Mouse (Mus musculus): ENCODE measurements around the gene Map2.

Map2 gene

GRCm38 (mm10) chr1:66320378-66321135, 145.5 kb downstream of the Map2 start:
- no peaks in the 10 kb centered on the region for H3K27me3 ChIP-seq (ENCODE audit: control insufficient read depth, insufficient read depth, low read length, poor library complexity, severe bottlenecking)
- no peaks in the 10 kb centered on the region for H3K36me3 ChIP-seq (ENCODE audit: control insufficient read depth, insufficient read depth, low read length, poor library complexity, severe bottlenecking)
- no peak for DNase-seq (ENCODE audit: low read depth, low spot score)

- no peak for DNase-seq (ENCODE audit: low read depth, low spot score)
- no peaks in the 10 kb centered on the region for H3K27me3 ChIP-seq (ENCODE audit: control insufficient read depth, insufficient read depth, low read length, poor library complexity, severe bottlenecking)
- H3K36me3 ChIP-seq (ENCODE audit: control insufficient read depth, insufficient read depth, low read length, poor library complexity, severe bottlenecking): no peaks in the 10 kb centered on the region
These were observed 146.0 kb downstream of the Map2 start for GRCm38 (mm10) chr1:66321136-66321502.

GRCm38 (mm10) chr1:66321631-66322142, 146.6 kb downstream of the Map2 start:
- no peaks in the 10 kb centered on the region for H3K27me3 ChIP-seq (ENCODE audit: control insufficient read depth, insufficient read depth, low read length, poor library complexity, severe bottlenecking)
- DNase-seq (ENCODE audit: low read depth, low spot score): no peak
- H3K36me3 ChIP-seq (ENCODE audit: control insufficient read depth, insufficient read depth, low read length, poor library complexity, severe bottlenecking): no peaks in the 10 kb centered on the region

GRCm38 (mm10) chr1:66323461-66323860, 148.4 kb downstream of the Map2 start:
- Histone ChIP-seq H3K27me3 (ENCODE audit: control insufficient read depth, insufficient read depth, low read length, poor library complexity, severe bottlenecking) (no peaks in the 10 kb centered on the region), H3K36me3 (ENCODE audit: control insufficient read depth, insufficient read depth, low read length, poor library complexity, severe bottlenecking) (no peaks in the 10 kb centered on the region)
- DNase-seq (ENCODE audit: low read depth, low spot score): no peak

GRCm38 (mm10) chr1:66324951-66325350, 149.9 kb downstream of the Map2 start:
- DNase-seq (ENCODE audit: low read depth, low spot score): no peak

GRCm38 (mm10) chr1:66328996-66329395, 153.9 kb downstream of the Map2 start:
- DNase-seq (ENCODE audit: low read depth, low spot score): no peak
- no peaks in the 10 kb centered on the region for H3K36me3 ChIP-seq (ENCODE audit: control insufficient read depth, insufficient read depth, low read length, poor library complexity, severe bottlenecking)
- H3K27me3 ChIP-seq (ENCODE audit: control insufficient read depth, insufficient read depth, low read length, poor library complexity, severe bottlenecking): no peaks in the 10 kb centered on the region

More at GRCm38 (mm10) chr1:66324951-66325350, 149.9 kb downstream of the Map2 start:
- no peaks in the 10 kb centered on the region for H3K36me3 ChIP-seq (ENCODE audit: control insufficient read depth, insufficient read depth, low read length, poor library complexity, severe bottlenecking)
- no peaks in the 10 kb centered on the region for H3K27me3 ChIP-seq (ENCODE audit: control insufficient read depth, insufficient read depth, low read length, poor library complexity, severe bottlenecking)

GRCm38 (mm10) chr1:66329534-66329933, 154.5 kb downstream of the Map2 start:
- no peak for DNase-seq (ENCODE audit: low read depth, low spot score)
- H3K36me3 ChIP-seq (ENCODE audit: control insufficient read depth, insufficient read depth, low read length, poor library complexity, severe bottlenecking): no peaks in the 10 kb centered on the region
- H3K27me3 ChIP-seq (ENCODE audit: control insufficient read depth, insufficient read depth, low read length, poor library complexity, severe bottlenecking): no peaks in the 10 kb centered on the region

GRCm38 (mm10) chr1:66335724-66336284, 160.7 kb downstream of the Map2 start:
- H3K36me3 ChIP-seq (ENCODE audit: control insufficient read depth, insufficient read depth, low read length, poor library complexity, severe bottlenecking): no peaks in the 10 kb centered on the region
- H3K27me3 ChIP-seq (ENCODE audit: control insufficient read depth, insufficient read depth, low read length, poor library complexity, severe bottlenecking): no peaks in the 10 kb centered on the region
- no peak for DNase-seq (ENCODE audit: low read depth, low spot score)

- no peak for DNase-seq (ENCODE audit: low read depth, low spot score)
- Histone ChIP-seq H3K36me3 (ENCODE audit: control insufficient read depth, insufficient read depth, low read length, poor library complexity, severe bottlenecking) (no peaks in the 10 kb centered on the region), H3K27me3 (ENCODE audit: control insufficient read depth, insufficient read depth, low read length, poor library complexity, severe bottlenecking) (no peaks in the 10 kb centered on the region)
These were observed 164.1 kb downstream of the Map2 start for GRCm38 (mm10) chr1:66339213-66339612.

GRCm38 (mm10) chr1:66348404-66349165, 173.5 kb downstream of the Map2 start:
- no peak for DNase-seq (ENCODE audit: low read depth, low spot score)
- H3K27me3 ChIP-seq (ENCODE audit: control insufficient read depth, insufficient read depth, low read length, poor library complexity, severe bottlenecking): no peaks in the 10 kb centered on the region
- no peaks in the 10 kb centered on the region for H3K36me3 ChIP-seq (ENCODE audit: control insufficient read depth, insufficient read depth, low read length, poor library complexity, severe bottlenecking)

GRCm38 (mm10) chr1:66349166-66349835, 174.2 kb downstream of the Map2 start:
- no peak for DNase-seq (ENCODE audit: low read depth, low spot score)
- no peaks in the 10 kb centered on the region for H3K36me3 ChIP-seq (ENCODE audit: control insufficient read depth, insufficient read depth, low read length, poor library complexity, severe bottlenecking)
- no peaks in the 10 kb centered on the region for H3K27me3 ChIP-seq (ENCODE audit: control insufficient read depth, insufficient read depth, low read length, poor library complexity, severe bottlenecking)

GRCm38 (mm10) chr1:66351366-66351765, 176.3 kb downstream of the Map2 start:
- Histone ChIP-seq H3K36me3 (ENCODE audit: control insufficient read depth, insufficient read depth, low read length, poor library complexity, severe bottlenecking) (no peaks in the 10 kb centered on the region), H3K27me3 (ENCODE audit: control insufficient read depth, insufficient read depth, low read length, poor library complexity, severe bottlenecking) (no peaks in the 10 kb centered on the region)
- DNase-seq (ENCODE audit: low read depth, low spot score): no peak

GRCm38 (mm10) chr1:66361799-66362198, 186.7 kb downstream of the Map2 start:
- no peak for DNase-seq (ENCODE audit: low read depth, low spot score)
- H3K36me3 ChIP-seq (ENCODE audit: control insufficient read depth, insufficient read depth, low read length, poor library complexity, severe bottlenecking): no peaks in the 10 kb centered on the region
- H3K27me3 ChIP-seq (ENCODE audit: control insufficient read depth, insufficient read depth, low read length, poor library complexity, severe bottlenecking): no peaks in the 10 kb centered on the region

- H3K27me3 ChIP-seq (ENCODE audit: control insufficient read depth, insufficient read depth, low read length, poor library complexity, severe bottlenecking): no peaks in the 10 kb centered on the region
- no peaks in the 10 kb centered on the region for H3K36me3 ChIP-seq (ENCODE audit: control insufficient read depth, insufficient read depth, low read length, poor library complexity, severe bottlenecking)
- no peak for DNase-seq (ENCODE audit: low read depth, low spot score)
These were observed 188.2 kb downstream of the Map2 start for GRCm38 (mm10) chr1:66363285-66363684.
